Mouse (Mus musculus): ENCODE data around the gene Phf14. TPM values are rescaled to one million over a fixed set of nuclear protein-coding genes. Genes with fewer than 3 reads are reported as not detected.
"Not testable (repeated sequence)": the region's sequence is repeated elsewhere in the genome, so short reads cannot be mapped to it uniquely, and the experiment has no call there.

The Phf14 gene
- total RNA-seq, 2 experiments from 2014 or later: 60.3 to 65.2 TPM

GRCm38 (mm10) chr6:12082531-12083216 is 175.1 kb downstream of the Phf14 start:
- DNase-seq: no peak
- intact Hi-C loops (cut with DNase I): no loop called here

DNA sequence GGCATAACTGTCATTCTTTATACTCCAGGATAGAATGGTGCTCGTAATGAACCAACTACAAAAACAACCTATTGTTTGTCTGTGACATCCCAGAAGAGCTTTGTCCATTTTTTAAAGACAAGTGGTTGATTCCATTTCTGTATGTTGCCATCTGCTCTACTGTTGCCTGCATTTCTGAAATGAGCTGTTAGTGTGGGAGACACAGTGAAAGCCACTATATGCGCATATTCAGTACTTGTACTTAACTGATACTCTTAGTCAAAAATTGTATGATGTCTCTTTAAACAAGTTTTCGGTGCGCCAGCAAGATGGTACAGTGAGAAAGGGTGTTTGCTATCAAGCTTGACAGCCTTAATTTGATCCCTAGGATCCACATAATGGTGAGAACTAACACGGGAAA is 177.1 kb downstream of the Phf14 start:
- intact Hi-C loops (cut with DNase I): no loop called here
- no peak for DNase-seq

- no peak for DNase-seq
- intact Hi-C loops (cut with DNase I): no loop called here
Observed at GRCm38 (mm10) chr6:12089439-12089992, 181.9 kb downstream of the Phf14 start.

DNA sequence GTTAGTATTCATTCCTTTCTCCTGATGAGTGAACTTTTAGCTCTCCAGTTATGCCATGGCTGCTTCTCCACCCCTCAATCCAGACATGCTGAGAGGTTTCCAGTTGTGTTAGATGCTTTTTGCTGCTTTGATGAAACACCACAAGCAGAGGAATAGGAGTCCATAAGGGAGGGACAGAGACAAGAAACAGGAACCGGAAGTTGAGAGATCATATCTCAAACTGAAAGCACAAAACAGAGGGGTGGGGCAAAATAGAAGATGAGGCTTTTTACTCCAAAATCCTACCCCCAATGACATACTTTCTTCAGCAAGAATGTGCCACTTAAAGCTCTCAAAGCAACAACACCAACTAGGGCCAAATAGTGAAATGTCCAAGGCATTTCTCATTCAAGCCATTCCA is 188.1 kb downstream of the Phf14 start:
- intact Hi-C loops (cut with DNase I): no loop called here
- no peak for DNase-seq

DNA sequence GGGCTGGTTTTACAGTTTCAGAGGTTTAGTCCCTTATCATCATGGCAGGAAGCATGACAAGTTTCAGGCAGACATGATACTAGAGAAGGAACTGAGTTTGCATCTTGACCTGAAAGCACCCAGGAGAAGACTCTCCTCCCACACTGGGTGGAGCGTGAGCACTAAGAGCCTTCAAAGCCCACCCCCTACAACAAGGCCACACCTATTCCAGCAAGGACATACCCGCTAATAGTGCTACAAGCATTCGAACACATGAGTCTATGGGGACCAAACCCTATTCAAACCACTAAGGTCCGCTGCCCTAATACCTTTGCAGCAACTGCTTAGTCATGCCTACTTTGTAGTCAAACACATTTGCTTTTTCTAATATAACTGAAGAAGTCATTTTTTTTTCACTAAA is 189.5 kb downstream of the Phf14 start:
- intact Hi-C loops (cut with DNase I): no loop called here
- DNase-seq: no peak

DNA sequence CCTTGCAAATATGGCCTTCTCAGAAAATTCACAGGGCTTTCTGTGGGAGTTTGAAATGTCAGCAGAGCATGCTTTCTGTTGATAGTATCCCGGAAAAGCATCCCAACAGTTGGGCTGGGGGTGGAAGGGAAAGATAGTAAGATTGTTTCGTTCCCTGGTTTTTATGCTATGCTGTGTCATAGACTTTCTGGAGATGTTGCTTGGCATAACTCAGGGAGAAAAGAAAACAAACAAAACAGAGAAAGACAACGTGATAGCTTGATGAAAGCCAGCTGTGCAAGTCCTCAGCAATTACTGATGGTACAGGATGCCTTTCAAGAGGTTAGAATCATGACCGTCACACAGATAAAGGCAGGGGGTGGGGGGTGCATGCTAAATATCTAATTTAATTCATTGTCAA is 197.5 kb downstream of the Phf14 start:
- intact Hi-C loops (cut with DNase I): no loop called here
- DNase-seq: no peak

DNA sequence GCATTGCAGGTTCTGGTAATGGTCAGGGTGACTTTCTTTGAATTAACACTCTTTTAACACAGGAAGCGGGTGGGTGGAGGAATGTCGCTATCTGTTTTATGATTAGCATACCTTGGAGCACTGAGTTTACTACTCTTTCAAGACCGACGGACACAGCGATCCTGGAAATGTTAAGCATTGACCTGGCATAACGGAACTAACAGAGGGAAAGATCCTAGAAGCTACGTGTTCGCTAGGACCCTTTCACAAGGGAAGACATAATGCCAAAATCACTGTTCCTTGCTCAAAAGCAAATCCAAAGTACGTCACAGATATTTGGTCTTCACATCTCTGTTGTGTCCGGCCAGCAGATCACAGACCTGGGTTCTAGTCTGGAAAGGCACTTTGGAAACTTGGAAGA is 199.7 kb downstream of the Phf14 start:
- no peak for DNase-seq
- intact Hi-C loops (cut with DNase I): no loop called here

DNA sequence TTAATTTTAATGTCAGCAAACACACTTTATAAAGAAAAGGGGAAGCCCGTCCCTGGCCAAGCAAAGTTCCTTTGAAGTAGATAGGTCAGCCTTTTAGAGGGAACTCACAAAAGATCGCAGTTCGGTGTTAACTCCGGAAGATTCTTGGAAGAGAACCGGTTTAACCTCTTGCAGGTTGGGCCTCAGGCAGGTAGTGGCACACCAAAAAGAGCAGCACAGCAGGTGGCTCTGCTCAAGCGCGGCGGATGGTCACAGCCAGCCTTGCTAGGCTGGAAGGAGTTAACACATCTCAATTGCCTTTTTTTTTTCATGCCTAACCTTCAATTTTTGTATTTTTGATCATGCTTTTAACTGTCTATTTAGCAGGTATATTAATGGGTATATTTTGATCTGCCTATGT is 200.2 kb downstream of the Phf14 start:
- DNase-seq: no peak
- intact Hi-C loops (cut with DNase I): no loop called here

GRCm38 (mm10) chr6:12116926-12117818 is 209.6 kb downstream of the Phf14 start:
- DNase-seq: no peak
- intact Hi-C loops (cut with DNase I): no loop called here

- no peak for DNase-seq
- intact Hi-C loops (cut with DNase I): no loop called here
Observed at GRCm38 (mm10) chr6:12117819-12118570, 210.4 kb downstream of the Phf14 start.

DNA sequence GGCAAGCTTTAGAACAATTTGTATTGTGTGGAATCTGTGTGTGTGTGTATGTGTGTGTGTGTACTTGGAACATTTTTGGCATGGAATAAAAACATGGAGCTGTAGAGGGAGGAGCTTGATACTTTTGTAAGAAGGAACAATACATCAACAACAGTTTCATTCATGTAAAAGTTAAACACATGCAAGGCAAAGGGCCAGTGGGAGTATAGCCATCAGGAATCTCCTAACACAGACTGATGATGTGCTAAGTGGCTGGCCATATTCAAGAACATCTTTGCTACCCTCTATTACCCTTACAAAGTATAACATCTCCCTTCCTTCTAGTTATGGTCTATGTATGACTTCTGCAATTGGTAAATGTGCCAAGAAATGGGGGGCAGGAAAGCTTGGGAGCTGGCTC is 215.2 kb downstream of the Phf14 start:
- intact Hi-C loops (cut with DNase I): loop anchor here (10.0 kb wide), 1 partner anchor 328 kb away; no protein-coding TSS in a partner anchor
- DNase-seq: no peak

DNA sequence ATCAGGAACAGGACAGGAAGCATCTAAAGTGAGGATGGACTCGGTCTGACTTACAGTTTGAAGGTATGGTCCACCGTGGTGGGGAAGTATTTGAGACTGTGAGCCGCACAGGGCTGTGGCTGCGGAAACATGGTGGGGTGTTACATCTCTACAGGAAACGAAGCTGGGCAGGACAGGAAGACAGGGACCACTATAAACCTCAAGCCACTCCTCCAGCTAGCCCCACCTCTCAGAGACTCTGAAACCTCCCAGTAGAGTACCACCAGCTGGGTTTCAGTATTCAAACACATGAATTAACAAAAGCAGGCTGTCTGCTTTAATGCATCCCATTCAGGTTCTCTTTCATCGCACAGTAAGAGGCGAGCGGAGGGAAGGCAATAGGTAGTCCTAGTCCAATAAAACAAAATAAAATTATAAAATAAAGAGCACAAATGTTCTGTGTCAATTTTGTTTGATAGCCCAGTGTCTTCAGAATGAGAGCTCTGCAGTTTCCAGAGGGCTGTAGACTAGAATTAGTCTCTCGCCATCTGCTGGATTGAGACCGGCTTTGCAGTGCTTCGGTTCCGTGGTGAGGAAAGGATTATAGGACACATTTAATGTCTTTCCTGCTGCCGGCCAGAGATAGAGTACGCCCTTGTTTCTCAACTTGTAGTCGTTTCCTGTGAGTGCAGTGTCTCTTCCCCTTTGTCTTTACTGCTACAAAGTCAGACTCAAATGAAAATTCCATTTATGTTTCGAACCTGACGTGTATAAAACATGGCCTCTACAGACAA is 217.6 kb downstream of the Phf14 start:
- peak; percentile 65 to 72 for DNase-seq
- intact Hi-C loops (cut with DNase I): loop anchor here (5.0 to 10.0 kb wide), 2 partner anchors 118 to 330 kb away; no protein-coding TSS in a partner anchor

GRCm38 (mm10) chr6:12126601-12127000 is 219.0 kb downstream of the Phf14 start:
- intact Hi-C loops (cut with DNase I): loop anchor here (5.0 to 10.0 kb wide), 2 partner anchors 119 to 332 kb away; no protein-coding TSS in a partner anchor
- DNase-seq: not testable (repeated sequence)

DNA sequence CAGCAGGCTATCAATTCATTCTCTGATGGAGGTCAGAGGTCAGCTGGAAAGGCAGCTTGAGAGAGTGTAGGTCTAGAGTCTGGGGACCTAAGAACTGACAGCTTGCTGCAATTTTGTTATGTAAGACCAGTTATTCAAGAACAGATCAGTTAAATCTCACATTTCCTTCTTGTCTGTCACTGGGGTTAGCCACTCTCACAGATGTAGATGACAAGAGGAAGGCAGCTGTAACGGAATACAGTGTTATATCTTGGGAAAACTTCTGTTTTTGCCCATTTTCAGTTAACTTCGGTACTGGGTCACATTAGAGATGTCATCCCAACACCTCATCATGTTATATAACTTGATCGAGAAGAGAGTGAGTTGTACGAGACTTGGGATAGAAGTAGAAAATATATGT is 219.7 kb downstream of the Phf14 start:
- DNase-seq: no peak

More for the DNA sequence above, 219.7 kb downstream of the Phf14 start:
- intact Hi-C loops (cut with DNase I): loop anchor here (5.0 to 10.0 kb wide), 2 partner anchors 120 to 332 kb away; no protein-coding TSS in a partner anchor

Other genes with a start within 250 kb of the Phf14 start
- gene Ndufa4, start 312 bp upstream of the Phf14 start, total RNA-seq (2021): 1,000 to 10,000 TPM; 2,435 to 2,436 TPM